Mouse (Mus musculus) heart, embryonic 14.5 days (tissue): ENCODE measurements around the gene Rbp7. TPM values are rescaled to one million over a fixed set of nuclear protein-coding genes. Genes with fewer than 3 reads are reported as not detected.

Experiments used
- ATAC-seq: fragments of 200-750 bp; cut with Nextera tagmentation; 2 replicates; pipeline ENCODE4 v1.8.0; 2017; ENCODE audit warnings: low read depth, moderate TSS enrichment; ENCODE audit not compliant: insufficient number of reproducible peaks, insufficient read depth, low FRiP score
- H3K27ac ChIP-seq, 2 experiments: fragments of 200-500 bp in 1 of 2; fragments of 300-500 bp in 1 of 2; sonication (generic) in 1 of 2; replicated peaks in 1 of 2; 2 replicates each; pipeline ENCODE4 v1.5.1; 2012 to 2014; ENCODE audit warnings: low read depth in 2 of 2, low read length in 2 of 2, control low read depth in 1 of 2, mild to moderate bottlenecking in 1 of 2, mixed read lengths in 1 of 2; ENCODE audit not compliant: control insufficient read depth in 1 of 2, insufficient read depth in 1 of 2
- H3K27me3 ChIP-seq: fragments of 300-500 bp; sonication (generic); 2 replicates; pipeline ENCODE4 v1.6.1; 2014; ENCODE audit warnings: mild to moderate bottlenecking, low read length, control low read depth; ENCODE audit not compliant: control insufficient read depth, insufficient read depth
- H3K36me3 ChIP-seq: fragments of 300-500 bp; sonication (generic); 2 replicates; pipeline ENCODE4 v1.6.1; 2014; ENCODE audit warnings: mild to moderate bottlenecking, control low read depth, low read length, mixed read lengths; ENCODE audit not compliant: control insufficient read depth, insufficient read depth
- H3K4me1 ChIP-seq, 2 experiments: fragments of 200-500 bp in 1 of 2; fragments of 300-500 bp in 1 of 2; sonication (generic) in 1 of 2; 2 replicates each; pipeline ENCODE4 v1.6.1; 2012 to 2014; ENCODE audit warnings: low read length in 2 of 2, control low read depth in 1 of 2, mixed read lengths in 1 of 2; ENCODE audit not compliant: control insufficient read depth in 2 of 2, insufficient read depth in 2 of 2
- H3K4me2 ChIP-seq: fragments of 300-500 bp; sonication (generic); 2 replicates; pipeline ENCODE4 v1.6.1; 2014; ENCODE audit warnings: mild to moderate bottlenecking, low read length
- H3K4me3 ChIP-seq, 2 experiments: fragments of 200-500 bp in 1 of 2; fragments of 300-500 bp in 1 of 2; sonication (generic) in 1 of 2; 2 replicates each; pipeline ENCODE4 v1.5.1; 2012 to 2014; ENCODE audit warnings: low read length in 2 of 2, mild to moderate bottlenecking in 2 of 2, control low read depth in 1 of 2, low read depth in 1 of 2, moderate library complexity in 1 of 2; ENCODE audit not compliant: control insufficient read depth in 1 of 2, insufficient read depth in 1 of 2
- H3K9ac ChIP-seq: fragments of 300-500 bp; sonication (generic); 2 replicates; pipeline ENCODE4 v1.6.1; 2014; ENCODE audit warnings: mild to moderate bottlenecking, low read length
- H3K9me3 ChIP-seq: fragments of 300-500 bp; sonication (generic); 2 replicates; pipeline ENCODE4 v1.6.1; 2016; ENCODE audit warnings: low read length, control low read depth; ENCODE audit not compliant: control insufficient read depth
- WGBS: fragments of 180-500 bp; shearing (Covaris S2); extraction: QIAGEN DNeasy Blood & Tissue Kit; methylation state at CpG from one replicate; pipeline ENCODE4 v1.1.7; 2014; 5-methylcytosine and 5-hydroxymethylcytosine counted together
- polyA plus RNA-seq: library from polyadenylated mRNA; unstranded; fragments of >200 nt; fragmentation: Nextera tagmentation; extraction: Ambion mirVana; gene quantifications from 2 replicates; pipeline ENCODE4 v1.2.1, GENCODE M21; 2014

Gene Rbp7
- 7.6 and 8.6 TPM in 2 replicates for polyA plus RNA-seq

GRCm38 (mm10) chr4:149454879-149455278 lies at the start of gene Rbp7:
Rbp7 (minus strand) TSS chr4:149454978.
- H3K27me3 ChIP-seq, result no peaks in the 10 kb centered on the region
- ATAC-seq, result no peak
- WGBS, result 43% methylated on average over 8 of the region's 8 CpGs

GRCm38 (mm10) chr4:149504363-149504762 lies 49.6 kb upstream of the Rbp7 start:
- WGBS, result 79% methylated on average over 5 of the region's 5 CpGs
- no peak overlapping the region for H3K9ac ChIP-seq
- no peak overlapping the region for H3K4me2 ChIP-seq
- no peaks in the 10 kb centered on the region for H3K4me1 ChIP-seq
- H3K4me3 ChIP-seq, result no peak overlapping the region
- no peak for ATAC-seq
- H3K36me3 ChIP-seq, result peaks cover 27% of the 10 kb centered on the region
- H3K9me3 ChIP-seq, result no peaks in the 10 kb centered on the region
- no peak overlapping the region for H3K27ac ChIP-seq
- H3K27me3 ChIP-seq, result no peaks in the 10 kb centered on the region

More at GRCm38 (mm10) chr4:149454879-149455278, at the start of gene Rbp7:
- H3K27ac ChIP-seq, result no peak within 1 kb of the TSS
- no peaks in the 10 kb centered on the region for H3K9me3 ChIP-seq
- no peak within 1 kb of the TSS for H3K4me2 ChIP-seq
- no peaks in the 10 kb centered on the region; a peak in 1 of 4 replicates for H3K4me1 ChIP-seq
- no peak within 1 kb of the TSS for H3K4me3 ChIP-seq
- H3K36me3 ChIP-seq, result no peaks in the 10 kb centered on the region
- H3K9ac ChIP-seq, result no peak within 1 kb of the TSS

- H3K27me3 ChIP-seq, result no peaks in the 10 kb centered on the region
- no peak overlapping the region for H3K4me2 ChIP-seq
- no peak overlapping the region for H3K27ac ChIP-seq
- H3K4me3 ChIP-seq, result no peak overlapping the region
- peaks cover 68% of the 10 kb centered on the region for H3K36me3 ChIP-seq
- 79% methylated on average over 5 of the region's 5 CpGs for WGBS
- no peak for ATAC-seq
- no peaks in the 10 kb centered on the region for H3K4me1 ChIP-seq
- no peaks in the 10 kb centered on the region for H3K9me3 ChIP-seq
- no peak overlapping the region for H3K9ac ChIP-seq
These were observed 45.0 kb upstream of the Rbp7 start for GRCm38 (mm10) chr4:149499790-149500189.

- Histone ChIP-seq H3K4me3 (no peak overlapping the region), H3K27ac (no peak overlapping the region), H3K36me3 (peaks cover 77% of the 10 kb centered on the region), H3K4me1 (no peaks in the 10 kb centered on the region), H3K27me3 (no peaks in the 10 kb centered on the region), H3K9me3 (no peaks in the 10 kb centered on the region), H3K4me2 (no peak overlapping the region), H3K9ac (no peak overlapping the region)
- no peak for ATAC-seq
- WGBS, result 85% methylated on average over 8 of the region's 8 CpGs
These were observed 44.1 kb upstream of the Rbp7 start for GRCm38 (mm10) chr4:149498901-149499300.

- peaks cover 87% of the 10 kb centered on the region for H3K36me3 ChIP-seq
- no peak for ATAC-seq
- no peak overlapping the region for H3K4me2 ChIP-seq
- no peak overlapping the region for H3K27ac ChIP-seq
- no peak overlapping the region for H3K9ac ChIP-seq
- 65% methylated on average over 2 of the region's 2 CpGs for WGBS
- no peak overlapping the region for H3K4me3 ChIP-seq
- H3K9me3 ChIP-seq, result no peaks in the 10 kb centered on the region
- H3K4me1 ChIP-seq, result no peaks in the 10 kb centered on the region
- H3K27me3 ChIP-seq, result no peaks in the 10 kb centered on the region
These were observed 41.8 kb upstream of the Rbp7 start for GRCm38 (mm10) chr4:149496612-149497011.

- ATAC-seq, result no peak
- no peak overlapping the region for H3K9ac ChIP-seq
- H3K36me3 ChIP-seq, result peaks cover 89% of the 10 kb centered on the region
- no peaks in the 10 kb centered on the region for H3K27me3 ChIP-seq
- H3K27ac ChIP-seq, result no peak overlapping the region
- H3K4me2 ChIP-seq, result no peak overlapping the region
- H3K4me1 ChIP-seq, result peaks cover 0 to 7% of the 10 kb centered on the region in 2 experiments; a peak in 2 of 4 replicates
- no peak overlapping the region for H3K4me3 ChIP-seq
- 0 out of 2 replicates have a peak, but pooled peaks cover 2% of the 10 kb centered on the region for H3K9me3 ChIP-seq
- 95% methylated on average over 3 of the region's 3 CpGs for WGBS
These were observed 36.4 kb upstream of the Rbp7 start for GRCm38 (mm10) chr4:149491151-149491550.

DNA sequence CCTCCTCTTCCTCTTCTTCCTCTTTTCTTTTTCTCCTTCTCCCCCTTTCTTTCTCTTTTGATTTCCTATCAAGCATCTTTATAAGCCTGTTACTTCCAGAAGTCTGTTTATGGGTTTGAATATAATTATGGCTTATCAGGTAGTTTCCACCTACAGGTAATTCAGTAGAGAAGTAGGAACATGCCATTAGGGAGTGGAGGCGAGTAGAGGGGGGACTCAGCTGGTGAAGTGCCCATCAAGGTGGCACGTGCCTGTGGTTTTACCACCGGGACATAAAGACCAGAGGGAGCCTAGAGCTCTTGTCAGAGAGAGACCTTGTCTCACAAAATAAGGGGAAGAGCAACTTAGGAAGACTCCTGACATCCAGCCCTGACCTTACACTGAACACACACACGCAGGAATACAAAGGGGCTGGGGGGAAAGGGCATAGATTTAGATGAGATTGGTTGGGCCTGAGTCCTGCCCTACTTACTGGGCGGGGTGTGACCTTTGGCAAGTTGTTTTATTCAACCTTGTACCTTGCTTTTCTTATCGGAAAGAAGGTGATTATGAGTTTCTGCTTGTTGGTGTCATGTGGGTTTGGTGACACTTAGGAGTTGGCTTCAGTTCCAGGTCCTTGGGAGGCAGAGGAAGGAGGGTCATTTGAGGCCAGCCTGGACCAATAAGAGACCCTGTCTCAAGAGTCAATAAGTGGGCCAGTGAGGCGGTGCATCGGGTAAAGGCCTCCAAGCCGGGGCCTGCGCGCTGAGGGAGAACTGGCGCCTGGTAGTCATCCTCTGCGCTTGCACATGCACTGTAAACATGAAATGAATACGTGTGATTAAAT lies 34.9 kb upstream of the Rbp7 start:
- Histone ChIP-seq H3K4me1 (peaks cover 1 to 9% of the 10 kb centered on the region in 2 experiments), H3K27ac (no peak overlapping the region), H3K36me3 (peaks cover 76% of the 10 kb centered on the region), H3K9me3 (0 out of 2 replicates have a peak, but pooled peaks cover 2% of the 10 kb centered on the region), H3K4me2 (no peak overlapping the region), H3K9ac (no peak overlapping the region), H3K27me3 (no peaks in the 10 kb centered on the region), H3K4me3 (no peak overlapping the region)
- WGBS, result 91% methylated on average over 14 of the region's 14 CpGs
- ATAC-seq, result no peak
